Mouse (Mus musculus): ENCODE measurements around the gene Fbxl5. TPM values are rescaled to one million over a fixed set of nuclear protein-coding genes. Genes with fewer than 3 reads are reported as not detected.

Gene Fbxl5
- polyA plus RNA-seq, 1 experiment from 2014 or later, result 71.8 TPM

GRCm38 (mm10) chr5:43781423-43781976, 39.9 kb downstream of the Fbxl5 start:
- Histone ChIP-seq H3K27me3 (ENCODE audit: control insufficient read depth, insufficient read depth, low read length) (no peaks in the 10 kb centered on the region), H3K36me3 (ENCODE audit: control insufficient read depth, insufficient read depth, low read length) (no peaks in the 10 kb centered on the region), H3K27ac (ENCODE audit: low read depth, low read length) (peak overlapping the region; percentile 93), H3K9me3 (ENCODE audit: control insufficient read depth, low read length) (no peaks in the 10 kb centered on the region), H3K4me3 (ENCODE audit: low read length) (peak overlapping the region; percentile 80), H3K9ac (ENCODE audit: low read depth, low read length) (peak overlapping the region; percentile 96), H3K4me1 (ENCODE audit: control insufficient read depth, insufficient read depth, low read length) (peaks cover 8% of the 10 kb centered on the region; the same call in 1 of the 2 replicates), H3K4me2 (replicated peaks; ENCODE audit: low read depth, low read length) (peak overlapping the region; percentile 86)
- peak; percentile 76 for ATAC-seq (ENCODE audit: low FRiP score, low TSS enrichment)
- 0% methylated on average over 16 of the region's 61 CpGs for WGBS

DNA sequence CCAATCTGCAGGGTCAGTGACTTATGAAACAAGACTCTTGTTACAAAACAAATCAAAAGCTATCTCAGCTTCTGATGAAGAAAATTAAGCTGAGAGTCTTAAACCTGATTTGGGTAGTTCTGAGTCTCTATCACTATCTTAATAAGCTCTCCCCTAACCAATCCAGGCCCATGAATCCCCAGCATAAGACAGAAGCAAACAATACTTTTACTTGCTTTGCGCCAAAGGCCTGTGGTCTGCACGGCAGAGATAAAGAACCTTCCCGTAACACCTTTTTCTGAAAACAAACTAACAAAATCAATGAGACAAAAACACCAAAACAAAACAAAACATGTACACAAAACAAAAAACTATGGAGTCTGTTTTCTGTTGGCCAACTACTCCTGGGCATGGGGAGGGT, 42.9 kb downstream of the Fbxl5 start:
- no peak overlapping the region for H3K4me3 ChIP-seq (ENCODE audit: low read length)
- no peak overlapping the region for H3K27ac ChIP-seq (ENCODE audit: low read depth, low read length)
- no peaks in the 10 kb centered on the region for H3K27me3 ChIP-seq (ENCODE audit: control insufficient read depth, insufficient read depth, low read length)
- H3K4me2 ChIP-seq (replicated peaks; ENCODE audit: low read depth, low read length), result no peak overlapping the region
- no peaks in the 10 kb centered on the region for H3K36me3 ChIP-seq (ENCODE audit: control insufficient read depth, insufficient read depth, low read length)
- 94% methylated on average over 3 of the region's 3 CpGs for WGBS
- ATAC-seq (ENCODE audit: low FRiP score, low TSS enrichment), result no peak
- H3K9me3 ChIP-seq (ENCODE audit: control insufficient read depth, low read length), result no peaks in the 10 kb centered on the region
- H3K4me1 ChIP-seq (ENCODE audit: control insufficient read depth, insufficient read depth, low read length), result peaks cover 8% of the 10 kb centered on the region; the same call in 1 of the 2 replicates
- no peak overlapping the region for H3K9ac ChIP-seq (ENCODE audit: low read depth, low read length)

DNA sequence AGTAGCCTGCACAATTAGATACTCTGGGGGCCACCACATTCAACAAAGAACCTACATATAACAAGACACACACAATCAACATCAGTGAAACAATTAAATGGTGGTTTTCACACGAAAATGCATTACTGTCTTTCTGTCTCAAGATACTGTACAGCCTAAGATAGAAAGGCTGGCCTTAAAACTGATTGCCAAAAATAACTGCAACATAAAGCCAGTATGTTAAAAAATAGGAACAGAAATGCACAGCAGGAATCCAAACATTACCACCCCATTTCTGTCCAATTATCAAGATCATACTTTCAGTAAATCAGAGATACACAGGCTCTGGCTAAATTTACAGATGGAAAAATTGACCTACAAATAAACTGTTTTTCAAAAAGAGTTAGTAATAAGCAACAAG, 44.4 kb downstream of the Fbxl5 start:
- Histone ChIP-seq H3K27ac (ENCODE audit: low read depth, low read length) (no peak overlapping the region), H3K4me2 (replicated peaks; ENCODE audit: low read depth, low read length) (no peak overlapping the region), H3K4me3 (ENCODE audit: low read length) (no peak overlapping the region), H3K9ac (ENCODE audit: low read depth, low read length) (no peak overlapping the region), H3K36me3 (ENCODE audit: control insufficient read depth, insufficient read depth, low read length) (no peaks in the 10 kb centered on the region; the same call in 1 of the 2 replicates), H3K27me3 (ENCODE audit: control insufficient read depth, insufficient read depth, low read length) (no peaks in the 10 kb centered on the region), H3K9me3 (ENCODE audit: control insufficient read depth, low read length) (no peaks in the 10 kb centered on the region), H3K4me1 (ENCODE audit: control insufficient read depth, insufficient read depth, low read length) (peaks cover 8% of the 10 kb centered on the region; the same call in 1 of the 2 replicates)
- WGBS, result 51% methylated on average over 1 of the region's 1 CpGs
- ATAC-seq (ENCODE audit: low FRiP score, low TSS enrichment), result no peak

- no peaks in the 10 kb centered on the region for H3K27me3 ChIP-seq (ENCODE audit: control insufficient read depth, insufficient read depth, low read length)
- H3K9ac ChIP-seq (ENCODE audit: low read depth, low read length), result no peak overlapping the region
- H3K4me3 ChIP-seq (ENCODE audit: low read length), result no peak overlapping the region
- ATAC-seq (ENCODE audit: low FRiP score, low TSS enrichment), result no peak
- H3K9me3 ChIP-seq (ENCODE audit: control insufficient read depth, low read length), result no peaks in the 10 kb centered on the region
- no peak overlapping the region for H3K4me2 ChIP-seq (replicated peaks; ENCODE audit: low read depth, low read length)
- H3K36me3 ChIP-seq (ENCODE audit: control insufficient read depth, insufficient read depth, low read length), result no peaks in the 10 kb centered on the region; the same call in 1 of the 2 replicates
- no peak overlapping the region for H3K27ac ChIP-seq (ENCODE audit: low read depth, low read length)
- H3K4me1 ChIP-seq (ENCODE audit: control insufficient read depth, insufficient read depth, low read length), result peaks cover 8% of the 10 kb centered on the region; the same call in 1 of the 2 replicates
Observed at GRCm38 (mm10) chr5:43776407-43776806, 45.0 kb downstream of the Fbxl5 start.

GRCm38 (mm10) chr5:43771555-43771954, 49.9 kb downstream of the Fbxl5 start:
- Histone ChIP-seq H3K4me3 (ENCODE audit: low read length) (no peak overlapping the region), H3K4me2 (replicated peaks; ENCODE audit: low read depth, low read length) (no peak overlapping the region), H3K9ac (ENCODE audit: low read depth, low read length) (no peak overlapping the region), H3K36me3 (ENCODE audit: control insufficient read depth, insufficient read depth, low read length) (peaks cover 31% of the 10 kb centered on the region), H3K9me3 (ENCODE audit: control insufficient read depth, low read length) (no peaks in the 10 kb centered on the region), H3K27me3 (ENCODE audit: control insufficient read depth, insufficient read depth, low read length) (no peaks in the 10 kb centered on the region), H3K4me1 (ENCODE audit: control insufficient read depth, insufficient read depth, low read length) (no peaks in the 10 kb centered on the region), H3K27ac (ENCODE audit: low read depth, low read length) (no peak overlapping the region)
- ATAC-seq (ENCODE audit: low FRiP score, low TSS enrichment), result no peak
- WGBS, result 79% methylated on average over 3 of the region's 3 CpGs

DNA sequence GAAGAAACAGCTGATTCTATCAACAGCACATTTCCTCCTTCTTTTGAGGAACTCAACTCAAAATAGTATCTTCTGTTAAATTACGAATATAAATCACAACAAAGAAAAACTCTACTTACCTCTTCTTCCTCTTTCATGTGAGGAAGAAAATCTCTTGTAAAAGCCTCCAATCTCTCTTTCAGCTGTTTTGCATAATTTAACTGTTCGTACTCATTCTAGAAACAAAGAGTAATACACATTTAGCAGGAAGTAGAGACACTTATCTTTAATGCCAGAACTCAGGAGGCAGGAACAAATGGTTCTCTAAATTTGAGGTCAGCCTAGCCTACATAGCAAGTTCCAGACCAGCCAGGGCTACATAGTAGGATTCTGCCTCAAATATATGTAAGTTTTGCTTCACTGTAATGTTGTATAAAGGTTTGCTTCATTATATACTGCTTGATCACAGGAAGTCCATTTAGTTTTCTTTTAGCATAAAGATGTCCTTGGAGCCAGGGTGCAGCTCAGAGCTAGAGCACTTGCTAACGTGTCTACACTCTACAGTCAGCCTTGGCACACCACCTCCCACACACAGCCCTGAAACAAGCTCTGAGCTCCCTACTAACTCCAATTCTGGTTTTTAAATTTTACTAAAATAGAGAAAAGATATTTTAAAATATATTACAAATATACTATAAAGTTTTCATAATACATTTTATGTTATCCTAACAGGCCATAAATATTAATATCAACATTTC, 50.7 kb downstream of the Fbxl5 start:
- no peaks in the 10 kb centered on the region for H3K4me1 ChIP-seq (ENCODE audit: control insufficient read depth, insufficient read depth, low read length)
- H3K36me3 ChIP-seq (ENCODE audit: control insufficient read depth, insufficient read depth, low read length), result peaks cover 34% of the 10 kb centered on the region
- WGBS, result 83% methylated on average over 3 of the region's 3 CpGs
- H3K9me3 ChIP-seq (ENCODE audit: control insufficient read depth, low read length), result no peaks in the 10 kb centered on the region
- no peak for ATAC-seq (ENCODE audit: low FRiP score, low TSS enrichment)
- H3K4me3 ChIP-seq (ENCODE audit: low read length), result no peak overlapping the region
- H3K27me3 ChIP-seq (ENCODE audit: control insufficient read depth, insufficient read depth, low read length), result no peaks in the 10 kb centered on the region
- H3K9ac ChIP-seq (ENCODE audit: low read depth, low read length), result no peak overlapping the region
- no peak overlapping the region for H3K4me2 ChIP-seq (replicated peaks; ENCODE audit: low read depth, low read length)
- no peak overlapping the region for H3K27ac ChIP-seq (ENCODE audit: low read depth, low read length)

DNA sequence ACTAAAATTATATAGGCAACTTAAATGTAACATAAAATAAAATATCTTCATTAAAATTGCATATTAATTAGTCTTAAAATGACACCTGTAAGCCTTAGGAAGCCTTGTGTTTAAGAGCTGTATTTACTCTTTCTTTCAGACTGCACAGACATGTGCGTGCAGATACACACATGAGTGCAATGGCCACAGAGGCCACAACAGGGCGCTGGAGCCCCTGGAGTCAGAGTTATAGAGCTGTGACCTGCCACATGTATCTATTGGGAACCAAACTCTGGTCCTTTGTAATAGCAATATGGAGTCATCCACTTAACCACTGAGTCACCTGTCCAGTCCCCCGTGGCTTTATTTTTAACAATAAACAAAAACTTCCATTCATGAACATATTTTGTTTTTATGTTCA, 72.3 kb downstream of the Fbxl5 start:
- no peaks in the 10 kb centered on the region for H3K4me1 ChIP-seq (ENCODE audit: control insufficient read depth, insufficient read depth, low read length)
- WGBS, result 88% methylated on average over 3 of the region's 3 CpGs
- H3K36me3 ChIP-seq (ENCODE audit: control insufficient read depth, insufficient read depth, low read length), result peaks cover 24% of the 10 kb centered on the region; the same call in 1 of the 2 replicates
- H3K27me3 ChIP-seq (ENCODE audit: control insufficient read depth, insufficient read depth, low read length), result no peaks in the 10 kb centered on the region
- ATAC-seq (ENCODE audit: low FRiP score, low TSS enrichment), result no peak
- no peak overlapping the region for H3K9ac ChIP-seq (ENCODE audit: low read depth, low read length)
- no peak overlapping the region for H3K27ac ChIP-seq (ENCODE audit: low read depth, low read length)
- H3K9me3 ChIP-seq (ENCODE audit: control insufficient read depth, low read length), result no peaks in the 10 kb centered on the region
- H3K4me3 ChIP-seq (ENCODE audit: low read length), result no peak overlapping the region
- no peak overlapping the region for H3K4me2 ChIP-seq (replicated peaks; ENCODE audit: low read depth, low read length)

GRCm38 (mm10) chr5:43748039-43748438, 73.4 kb downstream of the Fbxl5 start:
- Histone ChIP-seq H3K4me2 (replicated peaks; ENCODE audit: low read depth, low read length) (no peak overlapping the region), H3K9me3 (ENCODE audit: control insufficient read depth, low read length) (no peaks in the 10 kb centered on the region), H3K9ac (ENCODE audit: low read depth, low read length) (no peak overlapping the region), H3K27me3 (ENCODE audit: control insufficient read depth, insufficient read depth, low read length) (no peaks in the 10 kb centered on the region), H3K27ac (ENCODE audit: low read depth, low read length) (no peak overlapping the region), H3K36me3 (ENCODE audit: control insufficient read depth, insufficient read depth, low read length) (peaks cover 24% of the 10 kb centered on the region; the same call in 1 of the 2 replicates), H3K4me1 (ENCODE audit: control insufficient read depth, insufficient read depth, low read length) (no peaks in the 10 kb centered on the region), H3K4me3 (ENCODE audit: low read length) (no peak overlapping the region)
- WGBS, result 98% methylated on average over 4 of the region's 4 CpGs
- no peak for ATAC-seq (ENCODE audit: low FRiP score, low TSS enrichment)

- Histone ChIP-seq H3K4me3 (ENCODE audit: low read length) (no peak overlapping the region), H3K27me3 (ENCODE audit: control insufficient read depth, insufficient read depth, low read length) (no peaks in the 10 kb centered on the region), H3K9ac (ENCODE audit: low read depth, low read length) (no peak overlapping the region), H3K4me1 (ENCODE audit: control insufficient read depth, insufficient read depth, low read length) (no peaks in the 10 kb centered on the region), H3K36me3 (ENCODE audit: control insufficient read depth, insufficient read depth, low read length) (peaks cover 37% of the 10 kb centered on the region), H3K4me2 (replicated peaks; ENCODE audit: low read depth, low read length) (no peak overlapping the region), H3K27ac (ENCODE audit: low read depth, low read length) (no peak overlapping the region), H3K9me3 (ENCODE audit: control insufficient read depth, low read length) (no peaks in the 10 kb centered on the region)
- 52% methylated on average over 5 of the region's 5 CpGs for WGBS
- no peak for ATAC-seq (ENCODE audit: low FRiP score, low TSS enrichment)
Observed at GRCm38 (mm10) chr5:43745156-43745555, 76.3 kb downstream of the Fbxl5 start.

Data from kidney, embryonic 14.5 days (tissue).